Mouse (Mus musculus) megakaryocyte, embryonic 14.5 days (primary cell): ENCODE measurements around the gene Srcap. TPM values are rescaled to one million over a fixed set of nuclear protein-coding genes. Genes with fewer than 3 reads are reported as not detected.

Source experiments
- H3K27me3 ChIP-seq: replicated peaks from 2 replicates; pipeline ENCODE3; 2012; ENCODE audit warnings: inconsistent platforms
- H3K36me3 ChIP-seq: replicated peaks from 2 replicates; pipeline ENCODE3; 2012; ENCODE audit warnings: low read length, inconsistent platforms, mixed read lengths
- H3K4me1 ChIP-seq: 2 replicates; pipeline ENCODE4 v1.6.1; 2012; ENCODE audit warnings: inconsistent platforms
- H3K4me3 ChIP-seq: replicated peaks from 2 replicates; pipeline ENCODE3; 2012; ENCODE audit warnings: moderate library complexity, mild to moderate bottlenecking, inconsistent platforms
- H3K9me3 ChIP-seq: 2 replicates; pipeline ENCODE4 v1.6.1; 2012; ENCODE audit warnings: inconsistent platforms
- FLI1 ChIP-seq: IDR thresholded peaks from 2 replicates; pipeline ENCODE4 v1.6.1; 2012; ENCODE audit warnings: low read length, inconsistent platforms, mixed read lengths
- GATA1 ChIP-seq: IDR thresholded peaks from 3 replicates; pipeline ENCODE4 v1.6.1; 2012; ENCODE audit warnings: mixed read lengths, low read length, inconsistent platforms, borderline replicate concordance
- polyA plus RNA-seq: library from polyadenylated mRNA; stranded (reverse); fragments of >175 nt; gene quantifications from 2 replicates; pipeline ENCODE4 v1.2.3, GENCODE M21; 2012; ENCODE audit warnings: low replicate concordance; ENCODE audit not compliant: insufficient read depth

The Srcap gene
- polyA plus RNA-seq, 1 experiment, result 9.1 TPM

DNA sequence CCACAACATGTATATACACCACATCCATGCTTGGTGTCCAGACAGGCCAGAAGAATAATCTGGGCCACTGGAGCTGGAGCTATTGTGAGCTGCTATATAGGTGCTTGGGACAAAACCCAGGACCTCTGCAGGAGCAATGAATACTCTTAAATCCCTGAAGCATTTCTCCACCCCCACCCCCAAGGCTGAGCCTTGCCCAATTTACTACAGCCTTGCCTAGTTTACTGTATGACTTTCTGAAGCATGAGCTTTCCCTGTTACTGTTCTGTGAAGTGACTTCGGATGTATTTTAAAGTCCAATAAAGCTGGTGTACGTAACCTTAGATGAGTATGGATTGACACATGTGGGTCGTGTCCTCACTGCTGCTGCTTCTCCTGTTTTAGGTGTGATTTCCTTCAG is 2.0 kb downstream of the Srcap start:
- peaks cover 26% of the 10 kb centered on the region for H3K4me1 ChIP-seq
- H3K9me3 ChIP-seq, result no peaks in the 10 kb centered on the region
- TF ChIP-seq GATA1 (no peak), FLI1 (no peak)
- peaks cover 52% of the 10 kb centered on the region for H3K36me3 ChIP-seq
- H3K27me3 ChIP-seq, result no peaks in the 10 kb centered on the region
- peak overlapping the region; percentile 70 for H3K4me3 ChIP-seq

GRCm38 (mm10) chr7:127515846-127516245 is 4.1 kb downstream of the Srcap start:
- TF ChIP-seq FLI1, result no peak
- TF ChIP-seq GATA1, result no peak
- peaks cover 71% of the 10 kb centered on the region for H3K36me3 ChIP-seq
- peaks cover 26% of the 10 kb centered on the region for H3K4me1 ChIP-seq
- no peaks in the 10 kb centered on the region for H3K9me3 ChIP-seq
- H3K4me3 ChIP-seq, result no peak overlapping the region
- H3K27me3 ChIP-seq, result no peaks in the 10 kb centered on the region

DNA sequence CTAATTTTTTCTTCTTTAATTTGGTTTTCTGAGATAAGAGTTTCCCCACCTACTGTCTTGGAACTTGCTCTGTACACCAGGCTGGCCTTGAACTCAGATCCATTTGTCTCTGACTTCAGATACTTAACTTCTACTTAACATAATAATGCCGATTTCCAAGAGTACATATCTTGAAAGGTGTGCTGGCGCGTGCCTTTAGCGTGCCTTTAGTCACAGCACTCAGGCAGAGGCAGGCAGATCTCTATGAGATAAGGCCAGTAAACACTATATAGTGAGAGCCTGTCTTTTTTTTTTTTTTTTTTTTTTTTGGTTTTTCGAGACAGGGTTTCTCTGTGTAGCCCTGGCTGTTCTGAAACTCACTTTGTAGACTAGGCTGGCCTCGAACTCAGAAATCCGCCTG is 4.6 kb downstream of the Srcap start:
- no peak overlapping the region for H3K4me3 ChIP-seq
- no peaks in the 10 kb centered on the region for H3K9me3 ChIP-seq
- no peaks in the 10 kb centered on the region for H3K27me3 ChIP-seq
- TF ChIP-seq FLI1 (no peak), GATA1 (no peak)
- peaks cover 23% of the 10 kb centered on the region for H3K4me1 ChIP-seq
- peaks cover 76% of the 10 kb centered on the region for H3K36me3 ChIP-seq

GRCm38 (mm10) chr7:127519284-127519683 is 7.5 kb downstream of the Srcap start, which contains the start of gene Gm42715:
Gene Gm42715 (plus strand): TSS chr7:127519584.
- H3K27me3 ChIP-seq, result no peaks in the 10 kb centered on the region
- H3K9me3 ChIP-seq, result no peaks in the 10 kb centered on the region
- peaks cover 4% of the 10 kb centered on the region; the same call in 1 of the 2 replicates for H3K4me1 ChIP-seq
- peaks cover 97% of the 10 kb centered on the region for H3K36me3 ChIP-seq
- TF ChIP-seq FLI1 (no peak), GATA1 (no peak)
- no peak within 1 kb of the TSS for H3K4me3 ChIP-seq

DNA sequence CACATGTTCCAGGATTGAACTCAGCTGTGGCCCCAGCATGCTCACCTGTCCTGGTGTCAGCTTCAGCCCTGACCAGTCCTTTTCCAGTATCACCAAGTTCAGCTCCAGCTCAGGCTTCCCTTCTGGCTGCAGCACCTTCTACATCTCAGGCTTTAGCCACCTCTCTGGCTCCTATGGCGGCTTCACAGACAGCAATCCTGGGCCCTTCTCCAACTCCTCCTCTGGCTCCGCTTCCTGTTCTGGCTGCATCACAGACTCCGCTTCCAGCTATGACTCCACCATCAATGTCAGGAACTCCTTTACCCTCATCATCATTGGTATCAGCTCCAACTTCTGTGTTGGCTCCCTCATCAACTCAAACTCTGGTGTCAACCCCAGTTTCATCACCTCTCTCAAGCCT is 29.9 kb downstream of the Srcap start:
- H3K27me3 ChIP-seq, result no peaks in the 10 kb centered on the region
- TF ChIP-seq GATA1 (no peak), FLI1 (no peak)
- no peaks in the 10 kb centered on the region for H3K9me3 ChIP-seq
- H3K4me1 ChIP-seq, result no peaks in the 10 kb centered on the region
- peaks cover 100% of the 10 kb centered on the region for H3K36me3 ChIP-seq
- no peak overlapping the region for H3K4me3 ChIP-seq

GRCm38 (mm10) chr7:127549116-127549835 is 37.5 kb downstream of the Srcap start:
- TF ChIP-seq FLI1, result no peak
- no peak for TF ChIP-seq GATA1
- H3K36me3 ChIP-seq, result peaks cover 95% of the 10 kb centered on the region

GRCm38 (mm10) chr7:127551558-127551957 is 39.8 kb downstream of the Srcap start:
- no peaks in the 10 kb centered on the region for H3K4me1 ChIP-seq
- no peak for TF ChIP-seq FLI1
- TF ChIP-seq GATA1, result no peak
- H3K27me3 ChIP-seq, result no peaks in the 10 kb centered on the region
- no peaks in the 10 kb centered on the region for H3K9me3 ChIP-seq
- peaks cover 95% of the 10 kb centered on the region for H3K36me3 ChIP-seq
- H3K4me3 ChIP-seq, result no peak overlapping the region

More at GRCm38 (mm10) chr7:127549116-127549835, 37.5 kb downstream of the Srcap start:
- H3K4me3 ChIP-seq, result no peak overlapping the region
- no peaks in the 10 kb centered on the region for H3K4me1 ChIP-seq
- no peaks in the 10 kb centered on the region for H3K27me3 ChIP-seq
- no peaks in the 10 kb centered on the region for H3K9me3 ChIP-seq

- Histone ChIP-seq H3K9me3 (no peaks in the 10 kb centered on the region), H3K4me3 (no peak overlapping the region), H3K36me3 (peaks cover 96% of the 10 kb centered on the region), H3K4me1 (peaks cover 3% of the 10 kb centered on the region; the same call in 1 of the 2 replicates), H3K27me3 (no peaks in the 10 kb centered on the region)
- TF ChIP-seq GATA1 (no peak), FLI1 (no peak)
Measured at GRCm38 (mm10) chr7:127560580-127560979, 48.8 kb downstream of the Srcap start.

DNA sequence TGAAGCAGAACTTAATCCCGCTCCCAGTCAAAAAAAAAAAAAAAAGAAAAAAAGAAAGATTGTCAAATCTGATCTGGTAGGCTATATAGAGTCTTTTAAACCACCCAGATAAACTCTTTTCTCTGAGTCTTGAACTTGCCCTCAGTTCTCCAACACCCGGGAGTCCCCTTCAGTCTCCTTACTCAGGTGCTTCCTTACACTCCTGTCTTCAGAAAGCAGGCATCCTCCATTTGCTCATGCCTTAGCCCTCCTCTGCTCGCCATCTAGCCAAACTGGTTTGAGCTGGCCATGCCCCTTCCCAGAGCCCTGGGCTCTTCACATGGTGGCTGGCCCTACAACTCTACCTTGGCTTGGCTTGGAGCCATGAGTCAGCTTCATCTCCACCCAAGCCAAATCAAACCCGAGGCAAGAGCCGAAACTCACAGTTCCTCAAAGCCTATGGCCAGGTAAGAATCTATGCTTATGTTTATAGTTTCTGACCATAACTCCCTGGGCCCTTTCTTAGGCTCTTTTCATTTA is 49.6 kb downstream of the Srcap start, which contains the start of gene Tmem265:
TSS of gene Tmem265 (plus strand) at position 51 of the 519 bp plus-strand sequence.
- H3K36me3 ChIP-seq, result peaks cover 96% of the 10 kb centered on the region
- H3K9me3 ChIP-seq, result no peaks in the 10 kb centered on the region
- no peaks in the 10 kb centered on the region for H3K27me3 ChIP-seq
- H3K4me1 ChIP-seq, result peaks cover 3% of the 10 kb centered on the region; the same call in 1 of the 2 replicates
- no peak within 1 kb of the TSS for H3K4me3 ChIP-seq
- no peak for TF ChIP-seq FLI1
- TF ChIP-seq GATA1, result no peak
